Mouse (Mus musculus) thymus, adult 2 months (tissue): ENCODE results near the gene Gcnt3. TPM values are rescaled to one million over a fixed set of nuclear protein-coding genes. Genes with fewer than 3 reads are reported as not detected.

Source experiments
- DNase-seq: peaks from one replicate; pipeline ENCODE4 v3.0.0; 2021
- H3K27ac ChIP-seq: fragments of 200-500 bp; 2 replicates; pipeline ENCODE4 v1.5.1; 2012; ENCODE audit warnings: low read length, control low read depth; ENCODE audit not compliant: control insufficient read depth, insufficient read depth
- H3K27me3 ChIP-seq: fragments of 200-500 bp; 2 replicates; pipeline ENCODE4 v1.6.1; 2012; ENCODE audit warnings: mild to moderate bottlenecking, low read length, moderate library complexity, mixed read lengths; ENCODE audit not compliant: control insufficient read depth, insufficient read depth
- H3K36me3 ChIP-seq: fragments of 200-500 bp; 2 replicates; pipeline ENCODE4 v1.6.1; 2012; ENCODE audit warnings: mild to moderate bottlenecking, low read length, moderate library complexity; ENCODE audit not compliant: control insufficient read depth, insufficient read depth
- H3K4me1 ChIP-seq: fragments of 200-500 bp; replicated peaks from 2 replicates; pipeline ENCODE4 v1.6.1; 2012; ENCODE audit warnings: low read length; ENCODE audit not compliant: control insufficient read depth, insufficient read depth
- H3K4me3 ChIP-seq: fragments of 200-500 bp; 2 replicates; pipeline ENCODE4 v1.5.1; 2012; ENCODE audit warnings: mild to moderate bottlenecking, low read length, control low read depth, moderate library complexity; ENCODE audit not compliant: control insufficient read depth, insufficient read depth
- CTCF ChIP-seq: fragments of 200-500 bp; IDR thresholded peaks from 2 replicates; pipeline ENCODE4 v1.5.1; 2012; ENCODE audit warnings: mild to moderate bottlenecking, control low read depth, low read length, moderate library complexity, borderline replicate concordance; ENCODE audit not compliant: control insufficient read depth, poor library complexity, insufficient read depth; ENCODE audit errors: extremely low read depth
- POLR2A ChIP-seq: fragments of 200-500 bp; IDR thresholded peaks from 2 replicates; pipeline ENCODE4 v1.6.1; 2012; ENCODE audit warnings: mild to moderate bottlenecking, low read length, control low read depth, moderate library complexity; ENCODE audit not compliant: control insufficient read depth, poor library complexity, insufficient read depth; ENCODE audit errors: extremely low read depth
- WGBS: fragments of 180-500 bp; shearing (Covaris S2); methylation state at CpG from one replicate; pipeline ENCODE4 v1.1.7; 2018; 5-methylcytosine and 5-hydroxymethylcytosine counted together
- polyA plus RNA-seq: library from polyadenylated mRNA; depleted of rRNA; stranded (reverse); fragments of >200 nt; gene quantifications from 2 replicates; pipeline ENCODE4 v1.2.3, GENCODE M21; 2012

The Gcnt3 gene
- polyA plus RNA-seq, 1 experiment: not detected

DNA sequence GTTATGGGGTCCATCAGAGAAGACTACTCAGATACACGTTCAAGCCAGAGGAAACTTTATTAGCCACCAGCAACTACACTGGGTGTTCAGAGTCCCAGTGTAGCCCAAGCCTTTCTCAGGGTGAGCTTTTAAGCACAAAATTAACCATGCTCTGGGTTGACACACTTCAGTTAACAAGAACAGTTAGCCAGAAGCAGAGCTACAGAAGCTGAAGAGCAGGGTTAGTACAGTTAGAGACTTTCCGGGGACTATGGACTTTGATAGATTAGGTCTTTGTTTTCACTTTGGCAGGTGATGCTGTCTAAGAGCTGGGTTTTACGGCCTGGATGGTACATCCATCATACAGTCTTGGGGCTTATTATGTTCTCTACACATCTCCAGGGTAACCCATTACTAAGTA lies 14.8 kb upstream of the Gcnt3 start:
- no peaks in the 10 kb centered on the region for H3K36me3 ChIP-seq
- TF ChIP-seq CTCF (no peak), POLR2A (no peak)
- H3K4me1 ChIP-seq: peaks cover 3% of the 10 kb centered on the region
- H3K4me3 ChIP-seq: no peak overlapping the region
- H3K27me3 ChIP-seq: no peaks in the 10 kb centered on the region
- DNase-seq: no peak
- WGBS: 85% methylated on average over 3 of the region's 3 CpGs
- H3K27ac ChIP-seq: no peak overlapping the region

DNA sequence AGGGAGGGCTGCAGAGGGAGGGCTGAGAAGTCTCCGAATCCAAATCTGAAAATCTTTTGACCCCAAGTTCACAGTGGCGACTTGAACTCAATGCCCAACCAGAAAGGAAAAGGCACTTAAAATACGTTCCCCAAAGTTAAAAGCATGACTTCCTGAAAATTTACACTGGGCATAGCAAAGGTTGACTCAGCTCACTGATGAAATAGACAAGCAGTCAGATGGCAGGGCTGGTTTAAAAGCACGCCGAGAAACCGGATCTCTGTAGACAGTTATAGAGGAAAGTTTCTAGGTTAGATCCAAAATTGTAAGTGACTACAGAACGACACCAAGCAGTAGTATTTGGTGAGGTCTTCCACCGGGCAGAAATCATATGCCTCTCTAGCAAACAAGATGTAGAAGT lies 12.0 kb upstream of the Gcnt3 start:
- TF ChIP-seq POLR2A: no peak
- no peak for TF ChIP-seq CTCF
- Histone ChIP-seq H3K4me1 (peaks cover 3% of the 10 kb centered on the region), H3K27ac (no peak overlapping the region), H3K36me3 (no peaks in the 10 kb centered on the region), H3K27me3 (no peaks in the 10 kb centered on the region), H3K4me3 (no peak overlapping the region)
- WGBS: 15% methylated on average over 8 of the region's 8 CpGs
- DNase-seq: no peak

DNA sequence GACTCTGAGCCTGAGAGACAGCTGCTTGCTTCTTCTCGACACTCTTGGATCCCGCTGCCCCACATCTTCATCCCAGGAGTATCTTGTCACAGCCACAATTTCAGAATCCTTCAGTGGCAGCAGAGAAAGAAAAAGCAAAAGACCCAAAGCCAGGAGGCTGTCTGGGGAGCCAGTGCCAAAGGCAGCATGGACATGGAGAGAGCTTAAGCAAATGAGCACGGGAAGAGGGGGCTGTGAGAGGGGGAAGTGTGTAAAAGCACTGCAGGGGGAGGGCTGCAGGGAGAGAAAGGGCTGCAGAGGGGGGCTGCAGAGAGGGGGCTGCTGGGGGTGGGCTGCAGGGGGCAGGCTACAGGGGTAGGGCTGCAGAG lies 11.5 kb upstream of the Gcnt3 start:
- no peak for DNase-seq
- WGBS: 63% methylated on average over 3 of the region's 3 CpGs

DNA sequence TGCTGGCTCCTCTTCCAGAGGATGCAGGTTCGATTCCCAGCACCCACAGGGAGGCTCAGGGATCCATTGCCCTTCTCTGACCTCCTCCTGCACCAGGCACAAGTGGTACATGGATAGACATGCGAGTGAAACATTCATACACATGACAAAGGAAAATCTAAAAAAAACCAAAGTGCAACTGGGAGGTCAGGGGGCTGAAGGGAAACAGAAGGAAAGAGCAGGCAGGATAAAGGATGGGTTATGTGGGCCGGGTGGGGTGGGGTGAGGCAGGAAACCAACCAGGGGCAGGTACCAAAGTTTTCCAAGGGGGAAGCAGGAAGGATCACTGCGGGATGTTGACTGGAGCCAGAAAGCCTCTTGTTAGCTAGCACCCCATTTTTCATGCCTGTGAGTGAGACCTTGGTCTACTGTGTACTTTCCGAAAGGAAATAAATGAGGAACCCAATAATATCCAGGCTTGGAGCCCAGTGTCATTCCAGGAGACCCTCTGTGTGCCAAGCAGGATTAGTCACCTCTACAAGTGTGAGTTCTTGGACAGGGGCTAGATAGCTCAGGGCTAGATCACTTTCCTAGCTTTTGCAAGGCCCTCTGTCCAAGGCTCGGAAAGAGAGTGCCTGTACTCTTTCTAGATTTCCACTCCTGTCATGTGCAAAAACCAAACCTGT lies 11.0 kb upstream of the Gcnt3 start:
- Histone ChIP-seq H3K4me3 (no peak overlapping the region), H3K27ac (no peak overlapping the region), H3K4me1 (peaks cover 3% of the 10 kb centered on the region), H3K27me3 (no peaks in the 10 kb centered on the region), H3K36me3 (no peaks in the 10 kb centered on the region)
- DNase-seq: no peak
- WGBS: 76% methylated on average over 6 of the region's 6 CpGs
- TF ChIP-seq POLR2A: no peak
- no peak for TF ChIP-seq CTCF

More for the DNA sequence above, 11.5 kb upstream of the Gcnt3 start:
- TF ChIP-seq POLR2A: no peak
- Histone ChIP-seq H3K36me3 (no peaks in the 10 kb centered on the region), H3K27ac (no peak overlapping the region), H3K27me3 (no peaks in the 10 kb centered on the region), H3K4me3 (no peak overlapping the region), H3K4me1 (peaks cover 3% of the 10 kb centered on the region)

DNA sequence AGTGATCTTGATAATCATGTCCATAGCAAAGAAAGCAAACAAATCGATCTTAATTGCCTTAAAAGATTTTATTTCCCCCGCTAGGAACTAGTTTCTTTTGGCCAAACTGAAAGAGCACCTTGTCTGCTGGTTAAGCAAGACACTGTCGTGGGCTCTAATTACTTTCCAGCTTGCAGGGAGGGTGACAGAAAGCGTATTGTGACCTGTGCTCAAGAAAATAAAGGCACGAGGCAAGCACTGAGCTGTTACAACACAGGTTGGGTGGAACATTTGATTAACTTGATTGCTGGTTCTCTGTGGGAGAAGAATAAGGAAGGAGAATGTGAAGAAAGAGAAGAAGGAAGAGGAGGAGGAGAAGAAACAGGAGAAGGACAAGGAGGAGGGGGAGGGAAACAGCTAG lies 10.4 kb upstream of the Gcnt3 start:
- DNase-seq: no peak
- Histone ChIP-seq H3K27me3 (no peaks in the 10 kb centered on the region), H3K36me3 (no peaks in the 10 kb centered on the region), H3K27ac (no peak overlapping the region), H3K4me1 (peaks cover 3% of the 10 kb centered on the region), H3K4me3 (no peak overlapping the region)
- TF ChIP-seq CTCF (no peak), POLR2A (no peak)
- WGBS: 88% methylated on average over 5 of the region's 5 CpGs

DNA sequence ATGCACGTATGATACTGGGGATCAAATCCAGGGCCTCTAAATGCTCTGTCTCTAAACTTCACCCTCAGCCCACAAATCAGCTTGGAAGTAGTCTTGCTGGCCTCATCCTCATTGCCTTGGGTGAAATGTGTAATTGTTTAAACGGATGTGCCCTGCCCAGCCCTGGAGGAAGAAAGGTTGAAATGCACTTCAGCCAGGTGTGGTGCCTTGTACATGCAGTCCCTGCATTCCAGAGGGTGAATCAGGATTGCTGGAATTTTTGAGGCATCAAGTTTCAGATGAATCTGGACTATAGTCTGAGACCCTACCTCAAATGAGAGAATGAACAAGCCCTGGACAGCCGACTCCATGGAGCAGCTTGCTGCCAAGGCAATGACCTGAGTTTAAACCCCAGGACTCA lies 10.0 kb upstream of the Gcnt3 start:
- peaks cover 3% of the 10 kb centered on the region for H3K4me1 ChIP-seq
- no peak overlapping the region for H3K27ac ChIP-seq
- 85% methylated on average over 3 of the region's 3 CpGs for WGBS

DNA sequence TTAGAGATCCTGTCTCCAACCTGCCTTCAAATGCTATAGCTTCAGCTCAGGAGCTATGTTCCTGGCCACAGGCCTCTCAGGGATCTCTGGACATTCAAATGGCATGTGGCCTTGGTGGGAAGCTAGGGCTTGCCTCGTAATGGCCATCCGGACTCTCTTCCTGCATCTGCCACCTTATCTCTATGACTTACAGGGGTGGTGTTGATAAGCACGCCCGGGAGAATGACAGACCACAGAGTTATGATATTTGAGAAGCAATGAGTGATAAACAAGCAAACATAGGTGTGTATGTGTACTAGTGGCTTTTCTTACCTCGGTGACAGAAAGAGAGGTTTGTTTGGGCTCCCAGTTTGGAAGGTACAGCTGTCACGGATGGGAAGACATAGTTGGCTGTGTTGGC lies 8.4 kb upstream of the Gcnt3 start:
- Histone ChIP-seq H3K4me3 (no peak overlapping the region), H3K4me1 (peaks cover 3% of the 10 kb centered on the region), H3K27ac (no peak overlapping the region), H3K36me3 (no peaks in the 10 kb centered on the region), H3K27me3 (no peaks in the 10 kb centered on the region)
- DNase-seq: no peak
- WGBS: 91% methylated on average over 6 of the region's 6 CpGs
- TF ChIP-seq POLR2A (no peak), CTCF (no peak)

More for the DNA sequence above, 10.0 kb upstream of the Gcnt3 start:
- no peaks in the 10 kb centered on the region for H3K27me3 ChIP-seq
- no peaks in the 10 kb centered on the region for H3K36me3 ChIP-seq
- no peak for TF ChIP-seq CTCF
- no peak for TF ChIP-seq POLR2A
- DNase-seq: no peak
- H3K4me3 ChIP-seq: no peak overlapping the region
